Mouse (Mus musculus): Measurements from ENCODE around the gene Ccdc9b.

Ccdc9b gene

GRCm38 (mm10) chr2:118745915-118746901, 16.3 kb downstream of the Ccdc9b start:
- DNase-seq, result no peak

- peak; percentile 91 for DNase-seq
Observed at GRCm38 (mm10) chr2:118745232-118745884, 17.1 kb downstream of the Ccdc9b start, which contains the start of gene Inafm2. Gene Inafm2 (plus strand): TSS chr2:118745758.

GRCm38 (mm10) chr2:118744621-118745020, 17.8 kb downstream of the Ccdc9b start:
- no peak for DNase-seq

GRCm38 (mm10) chr2:118743261-118743943, 19.1 kb downstream of the Ccdc9b start:
- no peak for DNase-seq

GRCm38 (mm10) chr2:118741183-118741582, 21.3 kb downstream of the Ccdc9b start:
- no peak for DNase-seq

- no peak for DNase-seq
Observed at GRCm38 (mm10) chr2:118740341-118740740, 22.1 kb downstream of the Ccdc9b start.

- no peak for DNase-seq
Observed at GRCm38 (mm10) chr2:118733341-118733740, 29.1 kb downstream of the Ccdc9b start.

GRCm38 (mm10) chr2:118731981-118732380, 30.5 kb downstream of the Ccdc9b start:
- DNase-seq, result no peak

GRCm38 (mm10) chr2:118730622-118730915, 31.9 kb downstream of the Ccdc9b start:
- peak; percentile 51 for DNase-seq

GRCm38 (mm10) chr2:118729816-118730621, 32.4 kb downstream of the Ccdc9b start:
- no peak for DNase-seq

GRCm38 (mm10) chr2:118729194-118729593, 33.3 kb downstream of the Ccdc9b start:
- DNase-seq, result no peak

- no peak for DNase-seq
Observed at GRCm38 (mm10) chr2:118728337-118728736, 34.1 kb downstream of the Ccdc9b start, which contains the start of gene Plcb2. Gene Plcb2 (minus strand): TSS chr2:118728438.

- no peak for DNase-seq
Observed at GRCm38 (mm10) chr2:118727911-118728310, 34.5 kb downstream of the Ccdc9b start.

GRCm38 (mm10) chr2:118726873-118727272, 35.6 kb downstream of the Ccdc9b start:
- DNase-seq, result no peak

- DNase-seq, result no peak
Observed at GRCm38 (mm10) chr2:118725511-118725910, 37.0 kb downstream of the Ccdc9b start.

- no peak for DNase-seq
Observed at GRCm38 (mm10) chr2:118723693-118724486, 38.6 kb downstream of the Ccdc9b start.

GRCm38 (mm10) chr2:118716677-118717076, 45.8 kb downstream of the Ccdc9b start:
- no peak for DNase-seq

- no peak for DNase-seq
Observed at GRCm38 (mm10) chr2:118714230-118714629, 48.2 kb downstream of the Ccdc9b start.

- no peak for DNase-seq
Observed at GRCm38 (mm10) chr2:118713631-118714030, 48.8 kb downstream of the Ccdc9b start.

- DNase-seq, result no peak
Observed at GRCm38 (mm10) chr2:118711038-118711494, 51.4 kb downstream of the Ccdc9b start.

GRCm38 (mm10) chr2:118709655-118710221, 52.7 kb downstream of the Ccdc9b start:
- DNase-seq, result no peak
